Mouse (Mus musculus) gastrocnemius, postnatal 4 days (tissue): ENCODE data around the gene Ankrd28. TPM values are rescaled to one million over a fixed set of nuclear protein-coding genes. Genes with fewer than 3 reads are reported as not detected.

Source experiments
- DNase-seq, 2 experiments: peaks; one replicate each; pipeline ENCODE4 v3.0.0; 2021 to 2022; ENCODE audit warnings: low spot score in 2 of 2, mixed read lengths in 2 of 2
- total RNA-seq, 2 experiments: library from RNA; stranded (reverse); gene quantifications; 2 replicates each; pipeline ENCODE4 v1.2.3; 2021

The Ankrd28 gene
- total RNA-seq, 2 experiments from 2014 or later = 45.0 to 51.1 TPM

DNA sequence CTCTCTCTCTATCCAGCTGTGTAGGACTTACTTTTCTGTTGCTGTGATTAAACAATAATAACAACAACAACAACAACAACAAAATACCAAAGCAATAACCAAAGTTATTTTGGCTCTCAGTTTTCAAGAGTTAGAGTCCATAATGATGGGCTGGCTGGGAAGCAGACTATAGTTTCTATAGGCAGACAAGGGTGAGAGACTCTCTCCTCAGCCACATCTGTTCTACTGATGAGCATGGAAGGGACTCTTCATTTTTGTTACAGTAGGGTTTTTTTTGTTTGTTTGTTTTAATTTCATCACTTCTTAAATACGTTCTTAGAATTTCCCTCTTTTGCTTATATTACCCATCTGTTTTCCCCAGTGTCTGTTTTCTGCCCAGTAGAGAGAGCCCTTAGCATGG, 177.8 kb downstream of the Ankrd28 start:
- no peak for DNase-seq

GRCm38 (mm10) chr14:31652106-31652505, 178.3 kb downstream of the Ankrd28 start:
- DNase-seq = no peak

GRCm38 (mm10) chr14:31651206-31651605, 179.2 kb downstream of the Ankrd28 start:
- no peak for DNase-seq

DNA sequence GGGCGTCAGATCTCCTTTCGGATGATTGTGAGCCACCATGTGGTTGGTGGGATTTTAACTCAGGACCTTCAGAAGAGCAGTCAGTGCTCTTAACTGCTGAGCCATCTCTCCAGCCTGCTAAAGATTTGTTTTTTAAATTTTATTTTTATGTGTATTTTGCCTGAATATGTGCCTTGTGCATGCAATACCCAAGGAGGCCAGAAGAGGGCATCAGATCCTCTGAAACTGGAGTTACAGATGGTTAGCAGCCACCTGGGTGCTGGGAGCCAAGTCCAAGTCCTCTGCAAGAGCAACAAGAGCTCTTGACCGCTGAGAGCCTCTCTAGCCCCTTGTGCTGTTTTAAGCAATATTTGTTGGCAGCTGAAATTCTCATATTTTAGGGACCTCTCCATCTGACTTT, 180.1 kb downstream of the Ankrd28 start:
- DNase-seq = no peak

Other genes starting within 250 kb of the Ankrd28 start
- 10 to 100 TPM; 10.4 to 15.2 TPM for gene Colq, start 239.3 kb downstream of the Ankrd28 start, total RNA-seq
- gene Gm49387, start 189.8 kb downstream of the Ankrd28 start, total RNA-seq = not detected
- 10 to 100 TPM; 16.9 to 19.1 TPM for gene Btd, start 189.6 kb downstream of the Ankrd28 start, total RNA-seq
- 10 to 100 TPM; 15.0 to 15.4 TPM for gene Hacl1, start 189.4 kb downstream of the Ankrd28 start, total RNA-seq
- 1 to 10 TPM; 4.4 to 5.5 TPM for gene Galnt15, start 198.3 kb upstream of the Ankrd28 start, total RNA-seq